Mouse (Mus musculus): ENCODE data around the gene Fbxw26.
"Not testable (repeated sequence)": the region's sequence is repeated elsewhere in the genome, so short reads cannot be mapped to it uniquely, and the experiment has no call there.

The Fbxw26 gene

GRCm38 (mm10) chr9:109745989-109746388 lies at the start of gene Fbxw26:
Gene Fbxw26 (minus strand): TSS chr9:109746089.
- not testable (repeated sequence) for DNase-seq (ENCODE audit: extremely low read depth, low read depth)

DNA sequence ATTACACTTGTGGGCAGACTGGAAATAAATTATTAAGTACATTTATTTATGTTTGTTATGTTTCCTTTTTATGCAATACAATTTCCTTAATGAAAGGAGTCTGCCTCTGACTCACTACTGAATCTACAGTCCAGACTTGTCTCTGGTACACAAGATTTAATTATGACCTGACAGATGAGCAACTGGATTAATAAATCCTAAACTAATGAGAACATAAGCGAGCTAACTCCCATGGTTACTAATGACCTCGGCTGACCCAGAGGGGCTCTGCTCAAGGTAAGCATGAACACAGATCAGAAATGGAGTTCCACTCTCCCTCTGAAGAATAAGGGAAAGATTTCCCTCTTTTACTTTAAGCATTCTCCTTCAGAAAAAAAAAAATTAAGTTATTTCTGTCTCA lies 49.3 kb upstream of the Fbxw26 start:
- DNase-seq (ENCODE audit: extremely low read depth, low read depth) = no peak

- DNase-seq (ENCODE audit: extremely low read depth, low read depth) = not testable (repeated sequence)
Observed at GRCm38 (mm10) chr9:109790570-109790969, 44.7 kb upstream of the Fbxw26 start, which contains the start of gene Fbxw27. Gene Fbxw27 (minus strand): TSS chr9:109790670.

DNA sequence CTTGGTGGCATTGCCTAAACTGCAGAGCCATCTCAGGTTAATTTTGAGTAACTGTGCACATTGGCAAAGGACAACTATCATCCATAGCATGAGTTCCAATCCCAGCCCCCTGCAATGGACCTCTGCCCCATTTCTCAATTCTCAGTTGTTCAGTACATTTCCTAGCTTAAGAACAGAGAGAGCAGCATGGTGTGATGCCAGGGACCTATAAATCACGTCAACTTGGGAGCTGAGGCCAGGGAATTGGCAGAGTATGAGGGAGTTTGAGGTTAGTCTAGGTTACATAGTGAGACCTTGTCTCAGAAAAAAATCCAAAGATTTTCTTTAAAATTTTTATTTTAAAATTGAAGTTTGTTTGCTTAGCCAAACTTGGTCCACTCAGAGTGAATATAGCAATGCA lies 21.0 kb upstream of the Fbxw26 start:
- DNase-seq (ENCODE audit: extremely low read depth, low read depth) = not testable (repeated sequence)

DNA sequence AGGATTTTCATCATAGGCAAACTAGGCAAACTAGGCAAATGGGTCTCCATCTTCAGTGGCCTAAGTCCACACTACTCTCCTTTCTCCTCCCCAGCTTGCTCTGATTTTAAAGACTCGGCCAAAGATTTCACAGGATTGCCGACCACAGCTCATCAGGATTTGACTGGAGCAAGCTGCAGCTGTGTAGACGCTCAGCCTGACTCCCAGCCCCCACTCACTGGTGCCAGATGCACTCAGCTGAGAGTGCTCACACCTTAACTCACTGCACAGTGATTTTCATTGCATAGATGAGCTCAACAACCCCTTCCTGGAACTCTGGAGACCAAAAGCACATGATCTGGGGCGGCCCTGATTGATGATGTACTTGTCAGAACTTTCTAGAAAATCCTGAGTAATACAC lies 43.3 kb downstream of the Fbxw26 start, which contains the start of gene Fbxw18:
TSS of gene Fbxw18 (minus strand) at position 101 of the 400 bp plus-strand sequence.
- not testable (repeated sequence) for DNase-seq (ENCODE audit: extremely low read depth, low read depth)

DNA sequence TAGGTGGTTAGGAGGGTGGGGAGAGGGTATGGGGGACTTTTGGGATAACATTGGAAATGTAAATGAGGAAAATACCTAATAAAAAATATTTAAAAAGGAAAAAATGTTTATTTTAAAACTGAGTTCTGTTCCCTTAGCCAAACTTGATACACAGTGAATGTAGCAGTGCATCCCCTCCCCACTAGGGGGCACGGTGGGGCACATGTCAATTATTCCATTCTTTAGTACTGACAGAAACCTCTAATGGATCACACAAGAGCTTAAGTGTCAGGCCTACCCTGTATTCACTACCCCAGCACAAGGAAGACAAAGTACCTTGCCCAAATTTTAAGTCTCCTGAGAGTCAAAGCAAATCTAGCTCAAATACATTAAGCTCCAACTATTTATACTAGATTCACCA lies 60.6 kb downstream of the Fbxw26 start:
- DNase-seq (ENCODE audit: extremely low read depth, low read depth) = peak; percentile 3

Measured in MEL-GATA-1-ER (cell line).